Mouse (Mus musculus) A20 (cell line): ENCODE results near the gene Znfx1.
A peak's percentile ranks its signal among the peaks of the same experiment; 100 is the strongest.

Experiments used
- DNase-seq: peaks from one replicate; pipeline ENCODE4 v3.0.0-alpha.2; 2011; ENCODE audit warnings: low read depth, low spot score

Znfx1 gene

GRCm38 (mm10) chr2:166995796-166996532 is 66.9 kb downstream of the Znfx1 start, which contains the start of gene Stau1:
Gene Stau1, minus strand, starts transcription at chr2:166996299.
- DNase-seq: peak; percentile 97

- peak; percentile 83 for DNase-seq
These were observed 67.6 kb downstream of the Znfx1 start for GRCm38 (mm10) chr2:166995021-166995795.

- DNase-seq: no peak
These were observed 70.9 kb downstream of the Znfx1 start for GRCm38 (mm10) chr2:166991945-166992344.

- peak; percentile 79 for DNase-seq
These were observed 72.0 kb downstream of the Znfx1 start for GRCm38 (mm10) chr2:166990861-166991260.
